Mouse (Mus musculus): ENCODE measurements around the gene Fgfbp3. TPM values are rescaled to one million over a fixed set of nuclear protein-coding genes. Genes with fewer than 3 reads are reported as not detected.

Gene Fgfbp3
- polyA plus RNA-seq, 1 experiment, result 2.3 TPM

GRCm38 (mm10) chr19:36916206-36916605 lies 3.2 kb downstream of the Fgfbp3 start:
- no peak for TF ChIP-seq CTCF (IDR thresholded peaks at IDR 0.05; ENCODE audit: borderline replicate concordance, insufficient read depth, low read length)
- no peak for TF ChIP-seq POLR2A (IDR thresholded peaks at IDR 0.05; ENCODE audit: low read depth, low read length)
- no peak overlapping the region for H3K4me3 ChIP-seq (ENCODE audit: insufficient read depth, low read length)
- 0 out of 2 replicates have a peak, but pooled peaks cover 1% of the 10 kb centered on the region for H3K4me1 ChIP-seq (ENCODE audit: control insufficient read depth, insufficient read depth, low read length)
- H3K27ac ChIP-seq (ENCODE audit: insufficient read depth, low read length), result no peak overlapping the region

GRCm38 (mm10) chr19:36913064-36913463 lies 6.4 kb downstream of the Fgfbp3 start:
- H3K4me3 ChIP-seq (ENCODE audit: insufficient read depth, low read length), result no peak overlapping the region
- H3K27ac ChIP-seq (ENCODE audit: insufficient read depth, low read length), result no peak overlapping the region
- H3K4me1 ChIP-seq (ENCODE audit: control insufficient read depth, insufficient read depth, low read length), result no peaks in the 10 kb centered on the region
- no peak for TF ChIP-seq POLR2A (IDR thresholded peaks at IDR 0.05; ENCODE audit: low read depth, low read length)
- TF ChIP-seq CTCF (IDR thresholded peaks at IDR 0.05; ENCODE audit: borderline replicate concordance, insufficient read depth, low read length), result no peak

GRCm38 (mm10) chr19:36910424-36911045 lies 8.9 kb downstream of the Fgfbp3 start:
- no peak overlapping the region for H3K4me3 ChIP-seq (ENCODE audit: insufficient read depth, low read length)
- no peaks in the 10 kb centered on the region for H3K4me1 ChIP-seq (ENCODE audit: control insufficient read depth, insufficient read depth, low read length)
- no peak for TF ChIP-seq CTCF (IDR thresholded peaks at IDR 0.05; ENCODE audit: borderline replicate concordance, insufficient read depth, low read length)
- no peak for TF ChIP-seq POLR2A (IDR thresholded peaks at IDR 0.05; ENCODE audit: low read depth, low read length)
- no peak overlapping the region for H3K27ac ChIP-seq (ENCODE audit: insufficient read depth, low read length)

GRCm38 (mm10) chr19:36909676-36910292 lies 9.6 kb downstream of the Fgfbp3 start:
- Histone ChIP-seq H3K4me3 (ENCODE audit: insufficient read depth, low read length) (no peak overlapping the region), H3K4me1 (ENCODE audit: control insufficient read depth, insufficient read depth, low read length) (no peaks in the 10 kb centered on the region), H3K27ac (ENCODE audit: insufficient read depth, low read length) (no peak overlapping the region)
- TF ChIP-seq CTCF (IDR thresholded peaks at IDR 0.05; ENCODE audit: borderline replicate concordance, insufficient read depth, low read length) (peak; percentile 45; the same call in 1 of the 2 replicates), POLR2A (IDR thresholded peaks at IDR 0.05; ENCODE audit: low read depth, low read length) (no peak)

- Histone ChIP-seq H3K4me1 (ENCODE audit: control insufficient read depth, insufficient read depth, low read length) (no peaks in the 10 kb centered on the region), H3K4me3 (ENCODE audit: insufficient read depth, low read length) (no peak overlapping the region), H3K27ac (ENCODE audit: insufficient read depth, low read length) (no peak overlapping the region)
- TF ChIP-seq POLR2A (IDR thresholded peaks at IDR 0.05; ENCODE audit: low read depth, low read length) (no peak), CTCF (IDR thresholded peaks at IDR 0.05; ENCODE audit: borderline replicate concordance, insufficient read depth, low read length) (no peak)
Measured at GRCm38 (mm10) chr19:36909150-36909549, 10.3 kb downstream of the Fgfbp3 start.

GRCm38 (mm10) chr19:36904211-36905007 lies 15.0 kb downstream of the Fgfbp3 start:
- no peak overlapping the region for H3K27ac ChIP-seq (ENCODE audit: insufficient read depth, low read length)
- H3K4me1 ChIP-seq (ENCODE audit: control insufficient read depth, insufficient read depth, low read length), result 0 out of 2 replicates have a peak, but pooled peaks cover 2% of the 10 kb centered on the region
- TF ChIP-seq POLR2A (IDR thresholded peaks at IDR 0.05; ENCODE audit: low read depth, low read length), result 0 out of 2 replicates have a peak, but pooled peaks have one; percentile 12
- TF ChIP-seq CTCF (IDR thresholded peaks at IDR 0.05; ENCODE audit: borderline replicate concordance, insufficient read depth, low read length), result no peak
- peak overlapping the region; percentile 18 for H3K4me3 ChIP-seq (ENCODE audit: insufficient read depth, low read length)

- TF ChIP-seq CTCF (IDR thresholded peaks at IDR 0.05; ENCODE audit: borderline replicate concordance, insufficient read depth, low read length), result no peak
- no peak for TF ChIP-seq POLR2A (IDR thresholded peaks at IDR 0.05; ENCODE audit: low read depth, low read length)
- no peak overlapping the region for H3K4me3 ChIP-seq (ENCODE audit: insufficient read depth, low read length)
- H3K27ac ChIP-seq (ENCODE audit: insufficient read depth, low read length), result no peak overlapping the region
- H3K4me1 ChIP-seq (ENCODE audit: control insufficient read depth, insufficient read depth, low read length), result 0 out of 2 replicates have a peak, but pooled peaks cover 2% of the 10 kb centered on the region
Measured at GRCm38 (mm10) chr19:36903377-36903776, 16.0 kb downstream of the Fgfbp3 start.

GRCm38 (mm10) chr19:36897778-36898177 lies 21.6 kb downstream of the Fgfbp3 start:
- no peak for TF ChIP-seq POLR2A (IDR thresholded peaks at IDR 0.05; ENCODE audit: low read depth, low read length)
- peak; percentile 35; the same call in 1 of the 2 replicates for TF ChIP-seq CTCF (IDR thresholded peaks at IDR 0.05; ENCODE audit: borderline replicate concordance, insufficient read depth, low read length)
- no peaks in the 10 kb centered on the region for H3K4me1 ChIP-seq (ENCODE audit: control insufficient read depth, insufficient read depth, low read length)
- no peak overlapping the region for H3K4me3 ChIP-seq (ENCODE audit: insufficient read depth, low read length)
- no peak overlapping the region for H3K27ac ChIP-seq (ENCODE audit: insufficient read depth, low read length)

- TF ChIP-seq POLR2A (IDR thresholded peaks at IDR 0.05; ENCODE audit: low read depth, low read length) (no peak), CTCF (IDR thresholded peaks at IDR 0.05; ENCODE audit: borderline replicate concordance, insufficient read depth, low read length) (no peak)
- Histone ChIP-seq H3K4me3 (ENCODE audit: insufficient read depth, low read length) (no peak overlapping the region), H3K27ac (ENCODE audit: insufficient read depth, low read length) (no peak overlapping the region), H3K4me1 (ENCODE audit: control insufficient read depth, insufficient read depth, low read length) (no peaks in the 10 kb centered on the region)
Measured at GRCm38 (mm10) chr19:36896791-36897569, 22.4 kb downstream of the Fgfbp3 start.

Measured in embryonic fibroblast, embryonic 13.5 days (primary cell).